Mouse (Mus musculus): ENCODE results near the gene Fpgs. TPM values are rescaled to one million over a fixed set of nuclear protein-coding genes. Genes with fewer than 3 reads are reported as not detected.

Gene Fpgs
- 58.6 and 75.4 TPM in 2 replicates for polyA plus RNA-seq (2012; rRNA removed; ENCODE audit: low replicate concordance)

GRCm38 (mm10) chr2:32704021-32704421, at the start of gene Fpgs:
Gene Fpgs, minus strand, starts transcription at chr2:32704145.

GRCm38 (mm10) chr2:32740916-32741272, 36.9 kb upstream of the Fpgs start, which contains the start of gene 6330409D20Rik:
Gene 6330409D20Rik, minus strand, starts transcription at chr2:32741016.

GRCm38 (mm10) chr2:32720681-32721229, 16.8 kb upstream of the Fpgs start, which contains the start of gene Sh2d3c:
Gene Sh2d3c, plus strand, starts transcription at chr2:32721055.

GRCm38 (mm10) chr2:32712934-32713817, 9.2 kb upstream of the Fpgs start, which contains the start of gene Cdk9:
Gene Cdk9, minus strand, starts transcription at chr2:32713076.

GRCm38 (mm10) chr2:32646379-32647056, 57.4 kb downstream of the Fpgs start, which contains the start of gene Eng:
Gene Eng, plus strand, starts transcription at chr2:32646595.

Other genes with a start within 250 kb of the Fpgs start
- gene Fam102a, start 168.8 kb downstream of the Fpgs start, polyA plus RNA-seq (2012; rRNA removed; ENCODE audit: low replicate concordance): 32.3 and 66.9 TPM in 2 replicates
- gene Dpm2, start 133.3 kb downstream of the Fpgs start, polyA plus RNA-seq (2012; rRNA removed; ENCODE audit: low replicate concordance): 127 and 170 TPM in 2 replicates
- 0.20 TPM in 1 of 2 replicates, not detected in the other for gene Pip5kl1, start 129.3 kb downstream of the Fpgs start, polyA plus RNA-seq (2012; rRNA removed; ENCODE audit: low replicate concordance)
- gene 9430097D07Rik, start 128.5 kb downstream of the Fpgs start, polyA plus RNA-seq (2012; rRNA removed; ENCODE audit: low replicate concordance): not detected in 2 replicates
- gene St6galnac4, start 117.0 kb downstream of the Fpgs start, polyA plus RNA-seq (2012; rRNA removed; ENCODE audit: low replicate concordance): 28.7 and 39.7 TPM in 2 replicates
- gene St6galnac6, start 104.4 kb downstream of the Fpgs start, polyA plus RNA-seq (2012; rRNA removed; ENCODE audit: low replicate concordance): 69.1 and 77.3 TPM in 2 replicates
- 13.3 and 257 TPM in 2 replicates for gene Ak1, start 82.4 kb downstream of the Fpgs start, polyA plus RNA-seq (2012; rRNA removed; ENCODE audit: low replicate concordance)
- gene Eng, start 57.5 kb downstream of the Fpgs start, polyA plus RNA-seq (2012; rRNA removed; ENCODE audit: low replicate concordance): 204 and 247 TPM in 2 replicates
- gene Cdk9, start 8.9 kb upstream of the Fpgs start, polyA plus RNA-seq (2012; rRNA removed; ENCODE audit: low replicate concordance): 122 and 141 TPM in 2 replicates
- 70.1 and 122 TPM in 2 replicates for gene Sh2d3c, start 16.9 kb upstream of the Fpgs start, polyA plus RNA-seq (2012; rRNA removed; ENCODE audit: low replicate concordance)
- gene 6330409D20Rik, start 36.9 kb upstream of the Fpgs start, polyA plus RNA-seq (2012; rRNA removed; ENCODE audit: low replicate concordance): not detected in 2 replicates
- 65.6 and 109 TPM in 2 replicates for gene Tor2a, start 53.1 kb upstream of the Fpgs start, polyA plus RNA-seq (2012; rRNA removed; ENCODE audit: low replicate concordance)
- gene Ttc16, start 71.5 kb upstream of the Fpgs start, polyA plus RNA-seq (2012; rRNA removed; ENCODE audit: low replicate concordance): 0.42 and 0.70 TPM in 2 replicates
- gene Ptrh1, start 71.6 kb upstream of the Fpgs start, polyA plus RNA-seq (2012; rRNA removed; ENCODE audit: low replicate concordance): 7.6 and 8.0 TPM in 2 replicates
- not detected in 2 replicates for gene Cfap157, start 80.3 kb upstream of the Fpgs start, polyA plus RNA-seq (2012; rRNA removed; ENCODE audit: low replicate concordance)
- gene Stxbp1, start 143.1 kb upstream of the Fpgs start, polyA plus RNA-seq (2012; rRNA removed; ENCODE audit: low replicate concordance): 10.2 and 13.6 TPM in 2 replicates
- 49.6 and 59.0 TPM in 2 replicates for gene Fam129b, start 172.0 kb upstream of the Fpgs start, polyA plus RNA-seq (2012; rRNA removed; ENCODE audit: low replicate concordance)

Measured in mammary gland, adult 2 months (tissue).